Mouse (Mus musculus) limb, embryonic 15.5 days (tissue): ENCODE measurements around the gene Adgrb2. TPM values are rescaled to one million over a fixed set of nuclear protein-coding genes. Genes with fewer than 3 reads are reported as not detected.
A peak's percentile ranks its signal among the peaks of the same experiment; 100 is the strongest.

Experiments
- ATAC-seq: fragments of 200-750 bp; cut with Nextera tagmentation; 2 replicates; pipeline ENCODE4 v1.8.0; 2017; ENCODE audit warnings: low read depth, moderate TSS enrichment; ENCODE audit not compliant: insufficient number of reproducible peaks, low FRiP score, low TSS enrichment
- H3K27ac ChIP-seq: fragments of 300-500 bp; sonication (generic); 2 replicates; pipeline ENCODE4 v1.5.1; 2015; ENCODE audit warnings: moderate library complexity, mild to moderate bottlenecking, inconsistent platforms
- H3K27me3 ChIP-seq: fragments of 300-500 bp; sonication (generic); 2 replicates; pipeline ENCODE4 v1.6.1; 2015; ENCODE audit warnings: inconsistent platforms
- H3K36me3 ChIP-seq: fragments of 300-500 bp; sonication (generic); 2 replicates; pipeline ENCODE4 v1.6.1; 2015; ENCODE audit warnings: inconsistent platforms
- H3K4me1 ChIP-seq: fragments of 300-500 bp; sonication (generic); 2 replicates; pipeline ENCODE4 v1.6.1; 2015; ENCODE audit warnings: inconsistent platforms
- H3K4me2 ChIP-seq: fragments of 300-500 bp; sonication (generic); 2 replicates; pipeline ENCODE4 v1.6.1; 2015; ENCODE audit warnings: mild to moderate bottlenecking, inconsistent platforms
- H3K4me3 ChIP-seq: fragments of 300-500 bp; sonication (generic); 2 replicates; pipeline ENCODE4 v1.5.1; 2015; ENCODE audit warnings: mild to moderate bottlenecking, inconsistent platforms
- H3K9ac ChIP-seq: fragments of 300-500 bp; sonication (generic); 2 replicates; pipeline ENCODE4 v1.6.1; 2015; ENCODE audit warnings: inconsistent platforms
- H3K9me3 ChIP-seq: fragments of 300-500 bp; sonication (generic); 2 replicates; pipeline ENCODE4 v1.6.1; 2016; ENCODE audit warnings: inconsistent platforms
- WGBS: fragments of 180-500 bp; shearing (Covaris S2); methylation state at CpG from one replicate; pipeline ENCODE4 v1.1.7; 2015; 5-methylcytosine and 5-hydroxymethylcytosine counted together
- polyA plus RNA-seq: library from polyadenylated mRNA; unstranded; fragments of >200 nt; fragmentation: Nextera tagmentation; extraction: Ambion mirVana; gene quantifications from 2 replicates; pipeline ENCODE4 v1.2.1, GENCODE M21; 2015

The Adgrb2 gene
- polyA plus RNA-seq, 1 experiment from 2014 or later, result 4.7 TPM

GRCm38 (mm10) chr4:129992720-129993119, 8.1 kb downstream of the Adgrb2 start:
- Histone ChIP-seq H3K9ac (no peak overlapping the region), H3K4me1 (peaks cover 30% of the 10 kb centered on the region), H3K27ac (no peak overlapping the region), H3K9me3 (no peaks in the 10 kb centered on the region), H3K36me3 (peaks cover 9% of the 10 kb centered on the region), H3K4me3 (no peak overlapping the region), H3K27me3 (peaks cover 17% of the 10 kb centered on the region), H3K4me2 (no peak overlapping the region)
- 75% methylated on average over 16 of the region's 16 CpGs for WGBS
- no peak for ATAC-seq

- Histone ChIP-seq H3K9me3 (no peaks in the 10 kb centered on the region), H3K4me2 (no peak overlapping the region), H3K9ac (no peak overlapping the region), H3K4me1 (peaks cover 25% of the 10 kb centered on the region), H3K27me3 (peaks cover 13% of the 10 kb centered on the region), H3K27ac (no peak overlapping the region), H3K4me3 (no peak overlapping the region), H3K36me3 (peaks cover 9% of the 10 kb centered on the region)
- ATAC-seq, result no peak
- 84% methylated on average over 5 of the region's 5 CpGs for WGBS
These were observed 8.5 kb downstream of the Adgrb2 start for GRCm38 (mm10) chr4:129993213-129993612.

GRCm38 (mm10) chr4:129993944-129994695, 9.4 kb downstream of the Adgrb2 start:
- 79% methylated on average over 16 of the region's 16 CpGs for WGBS
- H3K36me3 ChIP-seq, result peaks cover 9% of the 10 kb centered on the region
- 0 out of 2 replicates have a peak, but pooled peaks cover 6% of the 10 kb centered on the region for H3K27me3 ChIP-seq
- no peak overlapping the region for H3K4me3 ChIP-seq
- H3K4me2 ChIP-seq, result no peak overlapping the region
- no peak overlapping the region for H3K27ac ChIP-seq
- peaks cover 19% of the 10 kb centered on the region for H3K4me1 ChIP-seq
- H3K9ac ChIP-seq, result no peak overlapping the region
- ATAC-seq, result no peak
- H3K9me3 ChIP-seq, result no peaks in the 10 kb centered on the region

GRCm38 (mm10) chr4:129994728-129995127, 10.1 kb downstream of the Adgrb2 start:
- H3K9ac ChIP-seq, result no peak overlapping the region
- H3K9me3 ChIP-seq, result no peaks in the 10 kb centered on the region
- 0 out of 2 replicates have a peak, but pooled peaks cover 6% of the 10 kb centered on the region for H3K27me3 ChIP-seq
- WGBS, result 85% methylated on average over 5 of the region's 5 CpGs
- no peak for ATAC-seq
- no peak overlapping the region for H3K27ac ChIP-seq
- no peak overlapping the region for H3K4me3 ChIP-seq
- H3K36me3 ChIP-seq, result peaks cover 9% of the 10 kb centered on the region
- H3K4me1 ChIP-seq, result peaks cover 16% of the 10 kb centered on the region; the same call in 1 of the 2 replicates
- H3K4me2 ChIP-seq, result no peak overlapping the region

GRCm38 (mm10) chr4:129995255-129995654, 10.6 kb downstream of the Adgrb2 start:
- Histone ChIP-seq H3K4me1 (0 out of 2 replicates have a peak, but pooled peaks cover 11% of the 10 kb centered on the region), H3K36me3 (peaks cover 9% of the 10 kb centered on the region), H3K9ac (no peak overlapping the region), H3K27ac (no peak overlapping the region), H3K27me3 (0 out of 2 replicates have a peak, but pooled peaks cover 6% of the 10 kb centered on the region), H3K4me2 (no peak overlapping the region), H3K4me3 (no peak overlapping the region), H3K9me3 (no peaks in the 10 kb centered on the region)
- WGBS, result 81% methylated on average over 8 of the region's 8 CpGs
- no peak for ATAC-seq

GRCm38 (mm10) chr4:129996015-129996414, 11.3 kb downstream of the Adgrb2 start:
- H3K27me3 ChIP-seq, result 0 out of 2 replicates have a peak, but pooled peaks cover 6% of the 10 kb centered on the region
- peaks cover 9% of the 10 kb centered on the region for H3K36me3 ChIP-seq
- no peak overlapping the region for H3K4me3 ChIP-seq
- WGBS, result 75% methylated on average over 4 of the region's 4 CpGs
- no peak overlapping the region for H3K4me2 ChIP-seq
- H3K9ac ChIP-seq, result no peak overlapping the region
- ATAC-seq, result no peak
- H3K4me1 ChIP-seq, result 0 out of 2 replicates have a peak, but pooled peaks cover 9% of the 10 kb centered on the region
- no peak overlapping the region for H3K27ac ChIP-seq
- H3K9me3 ChIP-seq, result no peaks in the 10 kb centered on the region

- Histone ChIP-seq H3K4me2 (no peak overlapping the region), H3K27ac (no peak overlapping the region), H3K9me3 (no peaks in the 10 kb centered on the region), H3K9ac (no peak overlapping the region), H3K36me3 (no peaks in the 10 kb centered on the region), H3K4me3 (no peak overlapping the region), H3K4me1 (peaks cover 19% of the 10 kb centered on the region), H3K27me3 (0 out of 2 replicates have a peak, but pooled peaks cover 6% of the 10 kb centered on the region)
- ATAC-seq, result no peak
- WGBS, result 52% methylated on average over 11 of the region's 11 CpGs
These were observed 13.5 kb downstream of the Adgrb2 start for GRCm38 (mm10) chr4:129998124-129998523.

- Histone ChIP-seq H3K27me3 (peaks cover 4% of the 10 kb centered on the region; the same call in 1 of the 2 replicates), H3K27ac (no peak overlapping the region), H3K9ac (no peak overlapping the region), H3K36me3 (no peaks in the 10 kb centered on the region), H3K4me2 (no peak overlapping the region), H3K4me3 (no peak overlapping the region), H3K4me1 (peaks cover 14% of the 10 kb centered on the region), H3K9me3 (no peaks in the 10 kb centered on the region)
- WGBS, result 31% methylated on average over 5 of the region's 5 CpGs
- no peak for ATAC-seq
These were observed 17.0 kb downstream of the Adgrb2 start for GRCm38 (mm10) chr4:130001710-130002109.

GRCm38 (mm10) chr4:130002157-130002556, 17.5 kb downstream of the Adgrb2 start:
- Histone ChIP-seq H3K9ac (no peak overlapping the region), H3K27ac (no peak overlapping the region), H3K4me3 (no peak overlapping the region), H3K36me3 (no peaks in the 10 kb centered on the region), H3K4me1 (peaks cover 17% of the 10 kb centered on the region), H3K27me3 (peaks cover 8% of the 10 kb centered on the region; the same call in 1 of the 2 replicates), H3K4me2 (no peak overlapping the region), H3K9me3 (no peaks in the 10 kb centered on the region)
- WGBS, result 67% methylated on average over 10 of the region's 10 CpGs
- no peak for ATAC-seq

- Histone ChIP-seq H3K27ac (no peak overlapping the region), H3K27me3 (peaks cover 25% of the 10 kb centered on the region; the same call in 1 of the 2 replicates), H3K4me2 (no peak overlapping the region), H3K36me3 (peaks cover 19% of the 10 kb centered on the region), H3K4me3 (no peak overlapping the region), H3K9ac (no peak overlapping the region), H3K4me1 (peaks cover 17% of the 10 kb centered on the region), H3K9me3 (no peaks in the 10 kb centered on the region)
- WGBS, result 50% methylated on average over 9 of the region's 9 CpGs
- ATAC-seq, result no peak
These were observed 20.9 kb downstream of the Adgrb2 start for GRCm38 (mm10) chr4:130005593-130005992.

GRCm38 (mm10) chr4:130006533-130006932, 21.9 kb downstream of the Adgrb2 start:
- H3K4me3 ChIP-seq, result peak overlapping the region; percentile 26
- peaks cover 14% of the 10 kb centered on the region for H3K4me1 ChIP-seq
- H3K36me3 ChIP-seq, result peaks cover 26% of the 10 kb centered on the region
- WGBS, result 13% methylated on average over 25 of the region's 25 CpGs
- no peaks in the 10 kb centered on the region for H3K9me3 ChIP-seq
- ATAC-seq, result 0 out of 2 replicates have a peak, but pooled peaks have one; percentile 17
- H3K9ac ChIP-seq, result no peak overlapping the region
- H3K27ac ChIP-seq, result no peak overlapping the region
- H3K27me3 ChIP-seq, result peaks cover 25% of the 10 kb centered on the region; the same call in 1 of the 2 replicates
- peak overlapping the region; percentile 55 for H3K4me2 ChIP-seq

GRCm38 (mm10) chr4:130009043-130009442, 24.4 kb downstream of the Adgrb2 start:
- ATAC-seq, result no peak
- H3K27ac ChIP-seq, result no peak overlapping the region
- H3K9ac ChIP-seq, result no peak overlapping the region
- no peak overlapping the region for H3K4me2 ChIP-seq
- H3K27me3 ChIP-seq, result peaks cover 25% of the 10 kb centered on the region; the same call in 1 of the 2 replicates
- no peaks in the 10 kb centered on the region for H3K9me3 ChIP-seq
- H3K4me3 ChIP-seq, result no peak overlapping the region
- 66% methylated on average over 14 of the region's 14 CpGs for WGBS
- H3K4me1 ChIP-seq, result peaks cover 7% of the 10 kb centered on the region
- peaks cover 35% of the 10 kb centered on the region for H3K36me3 ChIP-seq
